Mouse (Mus musculus) liver, embryonic 14.5 days (tissue): Measurements from ENCODE around the gene Glt1d1.

Source experiments
- CTCF ChIP-seq: IDR thresholded peaks from 2 replicates; pipeline ENCODE4 v1.5.1; 2016; ENCODE audit warnings: antibody characterized with exemption, low read depth, control low read depth
- EP300 ChIP-seq: IDR thresholded peaks from 2 replicates; pipeline ENCODE4 v1.6.1; 2016; ENCODE audit warnings: antibody characterized with exemption, low read depth

DNA sequence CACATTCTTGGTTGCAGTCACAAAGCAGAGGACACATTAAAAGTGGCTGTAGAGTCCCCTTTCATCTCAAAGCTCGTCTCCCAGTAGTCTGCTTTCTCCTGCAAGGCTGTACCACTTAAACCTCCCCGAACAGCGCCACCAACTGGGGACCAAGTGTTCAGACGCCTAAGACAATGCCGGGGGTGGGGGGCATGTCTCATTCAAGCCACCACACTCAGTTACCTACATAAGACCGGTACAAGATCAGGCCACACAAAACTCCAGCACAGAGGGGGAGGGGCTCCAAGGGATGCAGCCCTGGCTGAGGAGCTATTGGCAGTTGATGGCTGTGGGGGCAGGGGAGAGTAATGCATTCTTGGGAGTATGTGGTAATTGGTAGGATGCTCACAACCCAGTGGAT, 68.1 kb downstream of the Glt1d1 start:
- TF ChIP-seq CTCF (0 out of 2 replicates have a peak, but pooled peaks have one; percentile 9), EP300 (no peak)
